Mouse (Mus musculus) spleen, postnatal 36 days (tissue): ENCODE results near the gene Ccr1.
A peak's percentile ranks its signal among the peaks of the same experiment; 100 is the strongest.

Source experiments
- DNase-seq, 2 experiments: peaks; one replicate each; pipeline ENCODE4 v3.0.0; 2022; ENCODE audit warnings: low spot score in 2 of 2, mixed read lengths in 1 of 2

Ccr1 gene

GRCm38 (mm10) chr9:123927281-123927960 lies 41.1 kb downstream of the Ccr1 start:
- peak in 1 of 2 experiments; percentile 49 for DNase-seq

GRCm38 (mm10) chr9:123926041-123926440 lies 42.5 kb downstream of the Ccr1 start:
- DNase-seq = peak; percentile 62 to 74

- peak; percentile 76 to 86 for DNase-seq
These were observed 43.2 kb downstream of the Ccr1 start for GRCm38 (mm10) chr9:123925101-123925946.

- DNase-seq = peak; percentile 94 to 96
These were observed 43.9 kb downstream of the Ccr1 start for GRCm38 (mm10) chr9:123924589-123925066.

- DNase-seq = peak; percentile 82 to 91
These were observed 44.5 kb downstream of the Ccr1 start for GRCm38 (mm10) chr9:123924035-123924434.

- peak; percentile 39 to 50 for DNase-seq
These were observed 45.1 kb downstream of the Ccr1 start for GRCm38 (mm10) chr9:123923146-123923991.
